Mouse (Mus musculus) olfactory bulb, adult 2 months (tissue): Measurements from ENCODE around the gene Tmem9.

Experiments used
- CTCF ChIP-seq: fragments of 200-500 bp; IDR thresholded peaks from 2 replicates; pipeline ENCODE4 v1.5.1; 2012; ENCODE audit warnings: low read depth, mild to moderate bottlenecking, low read length, moderate library complexity; ENCODE audit not compliant: insufficient read depth
- POLR2A ChIP-seq: fragments of 200-500 bp; IDR thresholded peaks from 2 replicates; pipeline ENCODE4 v1.6.1; 2012; ENCODE audit warnings: mild to moderate bottlenecking, low read depth, low read length, moderate library complexity; ENCODE audit not compliant: insufficient read depth

DNA sequence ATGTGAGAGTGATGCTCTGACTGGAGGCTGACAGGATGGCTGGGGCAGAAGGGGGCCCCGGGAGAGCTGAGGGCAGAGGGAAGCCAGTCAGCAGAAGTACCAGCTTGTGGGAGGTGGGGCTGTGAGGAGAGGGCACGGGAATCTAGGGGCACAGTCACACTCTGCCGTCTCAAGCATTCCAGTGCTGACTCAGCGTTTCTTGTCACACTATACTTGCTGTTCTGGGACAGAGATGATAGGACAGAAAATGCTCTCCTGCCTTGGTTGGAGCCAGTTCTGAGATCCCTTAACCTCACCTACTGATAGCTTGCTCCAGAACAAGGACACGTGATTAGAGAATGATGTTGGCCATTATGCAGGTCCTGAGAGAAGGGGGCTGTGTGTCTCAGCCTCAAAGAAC, 44.8 kb upstream of the Tmem9 start:
- no peak for TF ChIP-seq CTCF
- no peak for TF ChIP-seq POLR2A
